Mouse (Mus musculus) limb, embryonic 14.5 days (tissue): ENCODE data around the gene Mtmr10. TPM values are rescaled to one million over a fixed set of nuclear protein-coding genes. Genes with fewer than 3 reads are reported as not detected.
A peak's percentile ranks its signal among the peaks of the same experiment; 100 is the strongest.

Experiments used
- ATAC-seq: fragments of 200-750 bp; cut with Nextera tagmentation; 2 replicates; pipeline ENCODE4 v1.8.0; 2017; ENCODE audit warnings: low read depth, moderate number of reproducible peaks, moderate TSS enrichment; ENCODE audit not compliant: low FRiP score
- DNase-seq: peaks from one replicate; pipeline ENCODE4 v3.0.0-alpha.2; 2015; ENCODE audit warnings: low spot score
- H3K27ac ChIP-seq: fragments of 300-500 bp; sonication (generic); replicated peaks from 2 replicates; pipeline ENCODE4 v1.5.1; 2014; ENCODE audit warnings: low read depth, mild to moderate bottlenecking, low read length, moderate library complexity, mixed read lengths
- H3K27me3 ChIP-seq: fragments of 300-500 bp; sonication (generic); 2 replicates; pipeline ENCODE4 v1.6.1; 2014; ENCODE audit warnings: low read length, mixed read lengths; ENCODE audit not compliant: control insufficient read depth, insufficient read depth
- H3K36me3 ChIP-seq: fragments of 300-500 bp; sonication (generic); 2 replicates; pipeline ENCODE4 v1.6.1; 2014; ENCODE audit warnings: mild to moderate bottlenecking, low read length, moderate library complexity, mixed read lengths; ENCODE audit not compliant: control insufficient read depth, insufficient read depth
- H3K4me1 ChIP-seq: fragments of 300-500 bp; sonication (generic); 2 replicates; pipeline ENCODE4 v1.6.1; 2014; ENCODE audit warnings: antibody characterized with exemption, low read length, mixed read lengths; ENCODE audit not compliant: control insufficient read depth, insufficient read depth
- H3K4me2 ChIP-seq: fragments of 300-500 bp; sonication (generic); replicated peaks from 2 replicates; pipeline ENCODE4 v1.6.1; 2014; ENCODE audit warnings: low read depth, mild to moderate bottlenecking, low read length, moderate library complexity; ENCODE audit not compliant: severe bottlenecking
- H3K4me3 ChIP-seq: fragments of 300-500 bp; sonication (generic); replicated peaks from 2 replicates; pipeline ENCODE4 v1.5.1; 2014; ENCODE audit warnings: low read length
- H3K9ac ChIP-seq: fragments of 300-500 bp; sonication (generic); 2 replicates; pipeline ENCODE4 v1.6.1; 2014; ENCODE audit warnings: mild to moderate bottlenecking, low read depth, low read length, moderate library complexity; ENCODE audit not compliant: severe bottlenecking
- H3K9me3 ChIP-seq: fragments of 300-500 bp; sonication (generic); 2 replicates; pipeline ENCODE4 v1.6.1; 2016; ENCODE audit warnings: low read length; ENCODE audit not compliant: control insufficient read depth
- POLR2A ChIP-seq: fragments of 200-500 bp; IDR thresholded peaks from 2 replicates; pipeline ENCODE4 v1.8.0; 2012; ENCODE audit warnings: inconsistent platforms, mild to moderate bottlenecking, moderate library complexity, borderline replicate concordance; ENCODE audit not compliant: insufficient read depth, insufficient read length; ENCODE audit errors: extremely low read depth
- WGBS: fragments of 180-500 bp; shearing (Covaris S2); extraction: QIAGEN DNeasy Blood & Tissue Kit; methylation state at CpG from one replicate; pipeline ENCODE4 v1.1.7; 2014; 5-methylcytosine and 5-hydroxymethylcytosine counted together
- polyA plus RNA-seq, 2 experiments: library from polyadenylated mRNA; depleted of rRNA in 1 of 2; stranded (reverse) in 1 of 2; unstranded in 1 of 2; fragments of >200 nt; fragmentation: Nextera tagmentation in 1 of 2; extraction: Ambion mirVana in 1 of 2; gene quantifications; 2 replicates each; pipeline versions ENCODE4 v1.2.1 to v1.2.3; 2012 to 2014

The Mtmr10 gene
- polyA plus RNA-seq, 2 experiments: 10.0 to 15.8 TPM

DNA sequence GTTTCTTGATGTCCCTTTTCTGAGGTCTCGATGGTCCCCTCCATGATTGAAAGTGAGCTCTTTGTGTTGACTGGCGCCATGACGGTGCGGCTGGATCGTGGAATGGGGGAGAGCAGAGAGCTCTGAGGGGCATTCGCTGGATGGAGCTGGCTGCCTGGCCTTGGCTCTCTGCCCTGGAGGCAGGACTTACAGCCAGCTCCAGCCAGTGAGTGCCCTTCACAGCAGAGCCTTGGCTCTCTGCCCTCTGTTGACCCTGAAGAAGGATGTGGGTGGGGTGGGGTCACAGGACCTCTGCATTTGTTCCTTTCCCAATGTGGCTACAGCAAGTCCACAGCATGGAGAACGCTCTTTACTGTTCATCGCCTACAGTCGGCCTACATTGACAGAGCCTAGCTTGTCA, 70.0 kb downstream of the Mtmr10 start:
- Histone ChIP-seq H3K4me2 (no peak overlapping the region), H3K9me3 (no peaks in the 10 kb centered on the region), H3K36me3 (peaks cover 78% of the 10 kb centered on the region), H3K4me3 (no peak overlapping the region), H3K4me1 (0 out of 2 replicates have a peak, but pooled peaks cover 3% of the 10 kb centered on the region), H3K27me3 (no peaks in the 10 kb centered on the region), H3K9ac (no peak overlapping the region), H3K27ac (no peak overlapping the region)
- DNase-seq (no peak), ATAC-seq (no peak)
- TF ChIP-seq POLR2A: no peak
- 93% methylated on average over 9 of the region's 9 CpGs for WGBS

DNA sequence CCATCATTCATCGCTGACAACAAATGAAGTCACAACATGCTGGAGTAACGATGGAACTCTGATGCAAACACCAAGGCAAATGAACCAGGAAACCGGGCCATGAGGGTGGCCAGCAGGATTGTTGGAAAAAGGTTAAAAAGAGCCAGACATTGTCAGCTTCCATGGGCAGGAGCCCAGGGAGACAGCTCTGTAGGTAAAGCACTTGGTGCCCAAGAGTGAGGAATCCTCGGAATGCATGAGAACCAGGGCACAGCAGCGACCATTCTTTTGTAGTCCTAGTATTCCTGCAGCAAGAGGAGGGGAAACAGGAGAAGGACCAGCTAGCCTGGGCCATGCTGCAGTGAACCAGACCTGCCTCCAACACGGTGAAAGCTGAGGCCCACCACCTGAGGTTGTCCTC, 71.2 kb downstream of the Mtmr10 start:
- Histone ChIP-seq H3K27me3 (no peaks in the 10 kb centered on the region), H3K9ac (no peak overlapping the region), H3K36me3 (peaks cover 78% of the 10 kb centered on the region), H3K4me1 (0 out of 2 replicates have a peak, but pooled peaks cover 3% of the 10 kb centered on the region), H3K4me2 (no peak overlapping the region), H3K9me3 (no peaks in the 10 kb centered on the region), H3K4me3 (no peak overlapping the region), H3K27ac (no peak overlapping the region)
- DNase-seq: no peak
- TF ChIP-seq POLR2A: no peak
- no peak for ATAC-seq
- WGBS: 79% methylated on average over 6 of the region's 6 CpGs

DNA sequence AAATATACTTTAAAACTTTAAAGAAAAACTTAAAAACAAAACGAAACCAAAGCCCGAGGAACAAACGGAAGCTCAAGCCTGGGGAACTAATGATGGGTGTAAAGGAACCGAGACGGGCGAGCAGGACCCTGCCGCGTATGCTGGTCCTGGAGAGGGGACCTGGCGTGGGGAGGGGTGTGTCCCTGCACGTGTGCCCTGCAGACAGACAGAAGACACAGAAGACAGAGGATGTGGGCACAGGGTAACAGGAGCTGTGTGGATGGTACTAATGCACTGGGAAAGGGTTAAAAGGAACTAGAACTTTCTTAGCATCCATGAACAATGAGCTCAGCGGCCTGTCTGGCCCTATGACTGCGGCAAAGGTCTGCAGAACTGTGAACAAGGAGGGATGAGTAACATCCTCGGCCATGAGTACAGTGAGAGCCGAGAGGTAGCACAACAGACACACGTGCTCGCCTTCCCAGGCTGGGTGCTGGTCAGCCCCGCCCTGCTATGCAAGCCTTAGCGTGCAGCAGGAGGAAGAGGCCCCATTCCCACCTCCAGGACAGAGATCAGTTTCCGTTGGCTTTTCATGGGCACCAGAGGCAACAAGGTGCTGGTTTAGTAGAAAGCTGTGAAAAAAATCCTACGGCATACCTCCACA, 72.6 kb downstream of the Mtmr10 start:
- 0 out of 2 replicates have a peak, but pooled peaks cover 3% of the 10 kb centered on the region for H3K4me1 ChIP-seq
- H3K27ac ChIP-seq: peak overlapping the region; percentile 81
- H3K36me3 ChIP-seq: peaks cover 77% of the 10 kb centered on the region
- H3K4me3 ChIP-seq: no peak overlapping the region
- H3K4me2 ChIP-seq: no peak overlapping the region
- no peak overlapping the region for H3K9ac ChIP-seq
- no peaks in the 10 kb centered on the region for H3K27me3 ChIP-seq
- ATAC-seq (peak; percentile 65; the same call in 1 of the 2 replicates), DNase-seq (no peak)
- 75% methylated on average over 20 of the region's 20 CpGs for WGBS
- no peaks in the 10 kb centered on the region for H3K9me3 ChIP-seq
- TF ChIP-seq POLR2A: no peak

DNA sequence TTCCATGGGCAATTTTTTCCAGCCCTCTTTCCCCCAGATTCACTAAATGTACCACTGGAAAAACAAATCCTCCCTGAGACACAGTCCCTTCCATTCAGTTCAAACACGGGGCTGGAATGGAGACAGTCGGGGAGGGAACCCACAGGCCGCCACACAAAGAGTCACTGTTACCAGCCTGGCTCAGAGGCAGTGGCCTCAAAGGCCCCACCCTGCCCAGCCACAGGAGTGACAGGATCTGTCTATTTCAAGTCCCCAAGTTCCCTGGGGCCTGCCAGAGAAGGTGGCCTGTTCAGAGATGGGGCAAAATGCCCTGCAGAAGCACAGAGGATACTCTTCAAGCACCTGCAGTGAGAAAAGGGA, 73.1 kb downstream of the Mtmr10 start:
- peak; percentile 63; the same call in 1 of the 2 replicates for ATAC-seq
- WGBS: 76% methylated on average over 3 of the region's 3 CpGs

DNA sequence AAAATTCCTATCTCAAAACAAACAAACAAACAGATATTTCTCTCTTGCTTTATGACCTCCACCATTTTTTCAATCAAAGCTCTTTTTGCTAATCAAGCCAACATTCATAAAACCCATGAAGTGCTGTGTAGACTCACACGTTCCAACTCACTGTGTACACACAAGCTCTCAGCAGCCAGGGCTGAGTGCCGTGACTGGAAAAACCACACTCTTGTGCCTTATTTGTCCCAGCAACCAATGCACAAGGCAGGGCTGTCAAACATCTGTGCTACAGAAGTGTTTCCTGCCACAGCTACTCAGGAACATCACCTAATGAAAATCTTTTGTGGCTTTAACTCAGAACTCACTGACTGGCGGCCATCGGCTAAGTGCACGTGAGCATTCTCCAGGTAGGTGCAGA, 78.4 kb downstream of the Mtmr10 start:
- TF ChIP-seq POLR2A: no peak
- no peak overlapping the region for H3K4me2 ChIP-seq
- DNase-seq (no peak), ATAC-seq (no peak)
- H3K9ac ChIP-seq: no peak overlapping the region
- H3K4me1 ChIP-seq: no peaks in the 10 kb centered on the region
- peaks cover 86% of the 10 kb centered on the region for H3K36me3 ChIP-seq
- no peak overlapping the region for H3K4me3 ChIP-seq
- H3K9me3 ChIP-seq: no peaks in the 10 kb centered on the region
- no peaks in the 10 kb centered on the region for H3K27me3 ChIP-seq
- WGBS: 90% methylated on average over 5 of the region's 5 CpGs
- H3K27ac ChIP-seq: no peak overlapping the region

More for the DNA sequence above, 73.1 kb downstream of the Mtmr10 start:
- no peak overlapping the region for H3K4me3 ChIP-seq
- no peaks in the 10 kb centered on the region for H3K9me3 ChIP-seq
- H3K27ac ChIP-seq: peak overlapping the region; percentile 81
- H3K4me1 ChIP-seq: 0 out of 2 replicates have a peak, but pooled peaks cover 3% of the 10 kb centered on the region
- DNase-seq: peak; percentile 23
- no peaks in the 10 kb centered on the region for H3K27me3 ChIP-seq
- H3K4me2 ChIP-seq: no peak overlapping the region
- H3K36me3 ChIP-seq: peaks cover 82% of the 10 kb centered on the region
- no peak for TF ChIP-seq POLR2A
- no peak overlapping the region for H3K9ac ChIP-seq

DNA sequence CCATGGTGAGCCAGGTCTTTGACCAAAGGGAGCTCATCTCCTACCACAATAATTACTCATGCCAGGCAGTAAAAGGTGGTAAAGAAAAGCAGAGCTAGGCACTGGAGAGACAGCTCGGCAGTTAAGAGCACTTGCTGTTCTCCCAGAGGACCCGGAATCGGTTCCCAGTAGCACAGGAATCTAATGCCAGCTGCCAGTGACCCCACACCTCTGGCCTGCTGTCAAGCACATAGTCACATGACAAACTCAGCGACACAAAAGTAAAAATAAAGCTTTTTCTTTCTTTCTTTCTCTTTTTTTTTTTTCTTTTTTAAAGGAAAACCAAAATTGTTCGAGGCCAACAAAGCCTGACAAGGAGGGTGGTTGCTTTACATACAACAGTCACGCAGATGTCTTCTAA, 82.4 kb downstream of the Mtmr10 start:
- DNase-seq (no peak), ATAC-seq (no peak)
- H3K4me3 ChIP-seq: no peak overlapping the region
- H3K27me3 ChIP-seq: no peaks in the 10 kb centered on the region
- no peak overlapping the region for H3K4me2 ChIP-seq
- no peaks in the 10 kb centered on the region for H3K9me3 ChIP-seq
- WGBS: 88% methylated on average over 6 of the region's 6 CpGs
- H3K4me1 ChIP-seq: peaks cover 5% of the 10 kb centered on the region; the same call in 1 of the 2 replicates
- peaks cover 52% of the 10 kb centered on the region for H3K36me3 ChIP-seq
- H3K27ac ChIP-seq: no peak overlapping the region
- no peak overlapping the region for H3K9ac ChIP-seq
- TF ChIP-seq POLR2A: no peak
